Mouse (Mus musculus) spleen, postnatal 4 days (tissue): Measurements from ENCODE around the gene Vmn2r5.
"Not testable (repeated sequence)": the region's sequence is repeated elsewhere in the genome, so short reads cannot be mapped to it uniquely, and the experiment has no call there.

Source experiments
- DNase-seq, 2 experiments: peaks; one replicate each; pipeline ENCODE4 v3.0.0; 2022; ENCODE audit warnings: low spot score in 2 of 2

Gene Vmn2r5

GRCm38 (mm10) chr3:64509742-64510141, at the start of gene Vmn2r5:
Gene Vmn2r5 (minus strand): TSS chr3:64509842.
- DNase-seq = not testable (repeated sequence)

- not testable (repeated sequence) for DNase-seq
Measured at GRCm38 (mm10) chr3:64523585-64523984, 13.9 kb upstream of the Vmn2r5 start.
